In the genomic region with DNA sequence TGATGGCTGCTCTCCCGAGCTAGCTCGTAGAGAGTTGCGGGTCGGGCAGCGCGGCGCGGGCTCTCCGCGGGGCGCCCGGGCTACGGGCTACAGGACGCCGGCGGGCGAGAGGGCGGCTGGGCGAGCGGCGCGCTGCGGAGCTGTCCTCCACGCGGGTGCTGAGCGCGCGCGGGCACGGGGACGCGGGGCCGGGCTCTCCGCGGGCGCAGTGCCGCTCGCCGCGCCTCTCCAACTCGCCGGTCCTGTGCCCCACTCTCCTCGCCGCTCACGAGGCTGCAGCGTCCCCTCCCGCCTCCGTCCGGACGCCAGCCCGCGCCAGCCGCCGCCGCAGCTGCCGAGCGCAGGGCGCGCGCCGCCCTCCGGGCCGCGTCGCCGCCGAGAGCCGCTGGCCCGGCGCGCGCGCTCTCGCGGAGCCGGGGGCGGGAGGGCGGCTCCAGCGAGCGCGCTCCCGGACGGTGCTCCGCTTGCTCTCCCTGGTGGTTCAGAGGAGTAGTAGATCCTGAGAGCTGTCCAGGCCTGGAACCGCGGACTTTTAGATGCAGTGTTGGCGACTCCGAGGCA, we compare ENCODE assay signal across 8 mouse cellular contexts. TPM values are rescaled to one million over a fixed set of nuclear protein-coding genes. Genes with fewer than 3 reads are reported as not detected.
A peak's percentile ranks its signal among the peaks of the same experiment; 100 is the strongest.
DNase-seq lines count a peak whose midpoint lies in the region; ATAC-seq and TF ChIP-seq lines count a peak whose summit lies in the region.

A gene (minus strand): TSS at position 347 of the 561 bp plus-strand sequence.

- H3K36me3 ChIP-seq in ES-E14 (ENCODE audit: control insufficient read depth, insufficient read depth, low read length, poor library complexity, severe bottlenecking), result no peaks in the 10 kb centered on the region
- no peaks in the 10 kb centered on the region for H3K36me3 ChIP-seq in forebrain, embryonic 14.5 days (ENCODE audit: control insufficient read depth, insufficient read depth, low read length)
- H3K36me3 ChIP-seq in liver, postnatal 0 days (replicated peaks; ENCODE audit: insufficient read depth, low read length), result no peaks in the 10 kb centered on the region

- H3K4me3 ChIP-seq in ES-E14 (ENCODE audit: insufficient read depth in 1 of 2, low read depth in 1 of 2, low read length in 2 of 2, poor library complexity in 1 of 2, severe bottlenecking in 1 of 2), result peak within 1 kb of the TSS; percentile 75 to 94
- peak within 1 kb of the TSS; percentile 58 for H3K4me3 ChIP-seq in forebrain, embryonic 14.5 days (ENCODE audit: low read depth, low read length)
- peak within 1 kb of the TSS; percentile 36 for H3K4me3 ChIP-seq in liver, postnatal 0 days (ENCODE audit: low read depth, low read length)

- no peak for TF ChIP-seq CTCF in liver, postnatal 0 days (IDR thresholded peaks at IDR 0.05; ENCODE audit: low read depth)

- peak within 1 kb of the TSS; percentile 92 for H3K4me2 ChIP-seq in forebrain, embryonic 14.5 days (ENCODE audit: low read length)
- H3K4me2 ChIP-seq in liver, postnatal 0 days (ENCODE audit: low read depth, low read length), result peak within 1 kb of the TSS; percentile 68

- WGBS in forebrain, embryonic 14.5 days, result under 1% methylated on average over 71 of the region's 88 CpGs
- WGBS in liver, postnatal 0 days (ENCODE audit: insufficient replicate concordance), result 2% methylated on average over 51 of the region's 88 CpGs

- no peaks in the 10 kb centered on the region for H3K9me3 ChIP-seq in ES-E14 (ENCODE audit: control insufficient read depth, insufficient read depth, low read depth, low read length)
- no peaks in the 10 kb centered on the region for H3K9me3 ChIP-seq in forebrain, embryonic 14.5 days (replicated peaks; ENCODE audit: control insufficient read depth, low read length)
- no peaks in the 10 kb centered on the region for H3K9me3 ChIP-seq in liver, postnatal 0 days (ENCODE audit: low read length)

- TF ChIP-seq EP300 in liver, postnatal 0 days (IDR thresholded peaks at IDR 0.05; ENCODE audit: low read depth), result no peak

- H3K4me1 ChIP-seq in ES-E14 (ENCODE audit: control insufficient read depth in 2 of 2, insufficient read depth in 2 of 2, low read length in 2 of 2, poor library complexity in 1 of 2), result 0 out of 4 replicates have a peak, but pooled peaks cover 0 to 2% of the 10 kb centered on the region in 2 experiments
- H3K4me1 ChIP-seq in forebrain, embryonic 14.5 days (ENCODE audit: control insufficient read depth, insufficient read depth, low read length), result no peaks in the 10 kb centered on the region
- peaks cover 6% of the 10 kb centered on the region; the same call in 1 of the 2 replicates for H3K4me1 ChIP-seq in liver, postnatal 0 days (ENCODE audit: insufficient read depth)

- 0 out of 2 replicates have a peak, but pooled peaks cover 10% of the 10 kb centered on the region for H3K27me3 ChIP-seq in forebrain, embryonic 14.5 days (replicated peaks; ENCODE audit: control insufficient read depth, insufficient read depth, low read length)
- H3K27me3 ChIP-seq in liver, postnatal 0 days (ENCODE audit: insufficient read depth, low read length), result peaks cover 11% of the 10 kb centered on the region

- DNase-seq in ES-E14 (ENCODE audit: low read depth, low spot score), result peak; percentile 37
- peak; percentile 21 for DNase-seq in cerebellum, adult 11 months
- DNase-seq in forebrain, embryonic 14.5 days (ENCODE audit: low spot score), result peak; percentile 90
- DNase-seq in heart, postnatal 4 days, result peak; percentile 66
- DNase-seq in layer of hippocampus, adult 8-10 months (ENCODE audit: low spot score in 2 of 2), result peak; percentile 54 to 66
- DNase-seq in liver, postnatal 0 days, result peak; percentile 49
- peak; percentile 72 for DNase-seq in retina, postnatal 7 days (ENCODE audit: low read depth, low spot score)
- no peak for DNase-seq in thymus, adult 18-20 months

- H3K9ac ChIP-seq in ES-E14 (ENCODE audit: insufficient read depth, low read depth, low read length, poor library complexity, severe bottlenecking), result peak within 1 kb of the TSS; percentile 68
- H3K9ac ChIP-seq in forebrain, embryonic 14.5 days (ENCODE audit: low read length), result peak within 1 kb of the TSS; percentile 64
- H3K9ac ChIP-seq in liver, postnatal 0 days (replicated peaks), result no peak within 1 kb of the TSS

- in situ Hi-C loops in ES-E14 (cut with MboI; ENCODE audit: low sequenced_read_pairs in 2 of 2, unreplicated experiment in 2 of 2), result no loop called here

- H3K27ac ChIP-seq in ES-E14 (ENCODE audit: insufficient read depth, low read depth, low read length, poor library complexity, severe bottlenecking), result no peak within 1 kb of the TSS
- no peak within 1 kb of the TSS for H3K27ac ChIP-seq in forebrain, embryonic 14.5 days (ENCODE audit: low read depth, low read length)
- H3K27ac ChIP-seq in liver, postnatal 0 days (ENCODE audit: low read depth), result no peak within 1 kb of the TSS

- peak; percentile 95 for ATAC-seq in forebrain, embryonic 14.5 days
- peak; percentile 93 for ATAC-seq in liver, postnatal 0 days

TF ChIP-seq in ES-E14, 5 proteins besides CTCF, POLR2A, EP300 and RAD21:
- no peak for TF ChIP-seq HCFC1 (IDR thresholded peaks at IDR 0.05; ENCODE audit: borderline replicate concordance, insufficient read depth, low read length)
- no peak for TF ChIP-seq CHD2 (IDR thresholded peaks at IDR 0.05; ENCODE audit: low read depth, low read length)
- TF ChIP-seq ZC3H11A (IDR thresholded peaks at IDR 0.05; ENCODE audit: borderline replicate concordance, low read depth, low read length), result no peak
- no peak for TF ChIP-seq ZNF384 (IDR thresholded peaks at IDR 0.05; ENCODE audit: low read depth, low read length)
- no peak for TF ChIP-seq MAFK (IDR thresholded peaks at IDR 0.05; ENCODE audit: insufficient read depth, low read depth, low read length)

RNA-seq across cellular contexts. Expression of the gene that starts here (rescaled TPM):
- 0.31 and 0.32 TPM in 2 replicates for total RNA-seq in ES-E14 (2012; rRNA removed)
- polyA plus RNA-seq in forebrain, embryonic 14.5 days (2014; fragmentation: Nextera tagmentation; extraction: Ambion mirVana), result 1.0 and 1.1 TPM in 2 replicates
- total RNA-seq in heart, postnatal 4 days (2021), result under 1 TPM; 0.41 TPM
- 100 to 1,000 TPM; 285 to 322 (median 298) TPM for total RNA-seq in layer of hippocampus, adult 8-10 months (2022)
- not detected in 2 replicates for polyA plus RNA-seq in liver, postnatal 0 days (2015; fragmentation: Nextera tagmentation; extraction: Ambion mirVana)

Comparison
In these comparisons a context has a peak if more than half of its experiments do, and no peak if none do; other contexts are left out.
1. RNA of the gene that starts here (total RNA-seq): 285 to 322 TPM in layer of hippocampus, adult 8-10 months; 0.41 TPM in heart, postnatal 4 days and 0.31 to 0.32 TPM in ES-E14; every median in the first group is over 100 times any median in the second.
2. Peak in DNase-seq, H3K4me3 ChIP-seq and H3K9ac ChIP-seq in ES-E14; RNA of the gene not detected or under 1 TPM.
3. Peak in DNase-seq in heart, postnatal 4 days; RNA of the gene not detected or under 1 TPM.
4. Peak in DNase-seq, ATAC-seq, H3K4me3 ChIP-seq and H3K4me2 ChIP-seq in liver, postnatal 0 days; RNA of the gene not detected or under 1 TPM.
5. DNase-seq: peak in cerebellum, adult 11 months (single experiment), forebrain, embryonic 14.5 days (single experiment), layer of hippocampus, adult 8-10 months (2 of 2) and retina, postnatal 7 days (single experiment); none in thymus, adult 18-20 months (0 of 2).
6. Peak in every context shown above with its lines, with median percentiles within 50 percentile points of each other: H3K4me3 ChIP-seq.